Mouse (Mus musculus) limb, embryonic 12.5 days (tissue): Measurements from ENCODE around the gene Akna. TPM values are rescaled to one million over a fixed set of nuclear protein-coding genes. Genes with fewer than 3 reads are reported as not detected.
"Not testable (repeated sequence)": the region's sequence is repeated elsewhere in the genome, so short reads cannot be mapped to it uniquely, and the experiment has no call there.

Source experiments
- ATAC-seq: fragments of 200-750 bp; cut with Nextera tagmentation; 2 replicates; pipeline ENCODE4 v1.8.0; 2017; ENCODE audit warnings: low read depth, moderate TSS enrichment; ENCODE audit not compliant: insufficient number of reproducible peaks, insufficient read depth, low FRiP score, low TSS enrichment
- H3K27ac ChIP-seq: fragments of 300-500 bp; sonication (generic); 2 replicates; pipeline ENCODE4 v1.5.1; 2016; ENCODE audit warnings: mild to moderate bottlenecking, moderate library complexity
- H3K27me3 ChIP-seq: fragments of 300-500 bp; sonication (generic); 2 replicates; pipeline ENCODE4 v1.6.1; 2016; ENCODE audit warnings: mild to moderate bottlenecking, moderate library complexity
- H3K36me3 ChIP-seq: fragments of 300-500 bp; sonication (generic); 2 replicates; pipeline ENCODE4 v1.6.1; 2016; ENCODE audit warnings: mild to moderate bottlenecking, moderate library complexity
- H3K4me1 ChIP-seq: fragments of 300-500 bp; sonication (generic); replicated peaks from 2 replicates; pipeline ENCODE4 v1.6.1; 2016
- H3K4me2 ChIP-seq: fragments of 300-500 bp; sonication (generic); 2 replicates; pipeline ENCODE4 v1.6.1; 2016; ENCODE audit warnings: mild to moderate bottlenecking, moderate library complexity
- H3K4me3 ChIP-seq: fragments of 300-500 bp; sonication (generic); replicated peaks from 2 replicates; pipeline ENCODE4 v1.5.1; 2016; ENCODE audit warnings: mild to moderate bottlenecking
- H3K9ac ChIP-seq: fragments of 300-500 bp; sonication (generic); replicated peaks from 2 replicates; pipeline ENCODE4 v1.6.1; 2016; ENCODE audit warnings: mild to moderate bottlenecking, moderate library complexity
- H3K9me3 ChIP-seq: fragments of 300-500 bp; sonication (generic); 2 replicates; pipeline ENCODE4 v1.6.1; 2016; ENCODE audit warnings: mild to moderate bottlenecking, moderate library complexity
- WGBS: fragments of 180-500 bp; shearing (Covaris S2); methylation state at CpG from one replicate; pipeline ENCODE4 v1.1.7; 2016; 5-methylcytosine and 5-hydroxymethylcytosine counted together
- polyA plus RNA-seq: library from polyadenylated mRNA; unstranded; fragments of >200 nt; fragmentation: Nextera tagmentation; extraction: Ambion mirVana; gene quantifications from 2 replicates; pipeline ENCODE4 v1.2.1, GENCODE M21; 2016

Akna gene
- polyA plus RNA-seq, 1 experiment from 2014 or later, result 10.0 TPM

DNA sequence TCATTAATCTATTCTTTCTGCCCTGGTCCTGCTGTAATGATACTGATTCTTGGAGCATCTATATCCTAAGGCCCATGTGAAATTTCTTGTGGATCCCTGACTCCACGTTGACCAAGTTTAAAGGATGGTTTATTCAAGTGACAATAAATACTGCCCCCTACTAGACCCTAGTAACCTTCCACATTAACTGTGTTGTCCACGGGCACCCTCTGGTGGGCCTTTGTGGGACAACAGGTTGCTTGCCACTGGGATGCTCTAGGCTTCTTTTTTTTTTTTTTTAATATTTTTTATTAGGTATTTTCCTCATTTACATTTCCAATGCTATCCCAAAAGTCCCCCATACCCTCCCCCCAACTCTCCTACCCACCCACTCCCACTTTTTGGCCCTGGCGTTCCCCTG is 83.6 kb downstream of the Akna start:
- not testable (repeated sequence) for H3K4me1 ChIP-seq, H3K9me3 ChIP-seq, H3K27ac ChIP-seq, H3K27me3 ChIP-seq, H3K9ac ChIP-seq, H3K4me3 ChIP-seq, ATAC-seq, H3K4me2 ChIP-seq
- 29% methylated on average over 3 of the region's 3 CpGs for WGBS
- H3K36me3 ChIP-seq, result peaks cover 86% of the 10 kb centered on the region

Other genes starting within 250 kb of the Akna start
- 0.50 and 0.59 TPM in 2 replicates for gene Ambp, start 248.6 kb downstream of the Akna start, polyA plus RNA-seq
- gene Kif12, start 231.2 kb downstream of the Akna start, polyA plus RNA-seq, result 0.14 TPM in 1 of 2 replicates, not detected in the other
- 20.5 and 22.6 TPM in 2 replicates for gene Col27a1, start 189.3 kb downstream of the Akna start, polyA plus RNA-seq
- not detected in 2 replicates for gene Orm1, start 58.8 kb downstream of the Akna start, polyA plus RNA-seq
- not detected in 2 replicates for gene Orm3, start 47.2 kb downstream of the Akna start, polyA plus RNA-seq
- gene Orm2, start 40.9 kb downstream of the Akna start, polyA plus RNA-seq, result not detected in 2 replicates
- 14.7 and 14.8 TPM in 2 replicates for gene Whrn, start 92.6 kb upstream of the Akna start, polyA plus RNA-seq
- gene Atp6v1g1, start 141.4 kb upstream of the Akna start, polyA plus RNA-seq, result 293 and 317 TPM in 2 replicates
- gene Tmem268, start 155.4 kb upstream of the Akna start, polyA plus RNA-seq, result 8.8 and 11.6 TPM in 2 replicates
- gene Gm11213, start 201.9 kb upstream of the Akna start, polyA plus RNA-seq, result not detected in 2 replicates
- gene Tex48, start 219.1 kb upstream of the Akna start, polyA plus RNA-seq, result not detected in 2 replicates